Mouse (Mus musculus) retina, embryonic 14.5 days (tissue): ENCODE measurements around the gene Tnip1.
"Not testable (repeated sequence)": the region's sequence is repeated elsewhere in the genome, so short reads cannot be mapped to it uniquely, and the experiment has no call there.

Experiments used
- DNase-seq: peaks from one replicate; pipeline ENCODE4 v3.0.0-alpha.2; 2015; ENCODE audit warnings: low spot score

Gene Tnip1

GRCm38 (mm10) chr11:54972049-54972723 is 9.5 kb upstream of the Tnip1 start:
- no peak for DNase-seq

GRCm38 (mm10) chr11:54971365-54972048 is 8.8 kb upstream of the Tnip1 start:
- DNase-seq: no peak

- DNase-seq: no peak
Measured at GRCm38 (mm10) chr11:54965234-54965633, 2.5 kb upstream of the Tnip1 start.

GRCm38 (mm10) chr11:54961921-54962320 is 796 bp downstream of the Tnip1 start:
- no peak for DNase-seq

- no peak for DNase-seq
Measured at GRCm38 (mm10) chr11:54961164-54961850, 1.4 kb downstream of the Tnip1 start.

GRCm38 (mm10) chr11:54960251-54960650 is 2.5 kb downstream of the Tnip1 start:
- no peak for DNase-seq

GRCm38 (mm10) chr11:54958571-54959073 is 4.1 kb downstream of the Tnip1 start:
- no peak for DNase-seq

- not testable (repeated sequence) for DNase-seq
Measured at GRCm38 (mm10) chr11:54957708-54958107, 5.0 kb downstream of the Tnip1 start.

GRCm38 (mm10) chr11:54956912-54957311 is 5.8 kb downstream of the Tnip1 start:
- DNase-seq: no peak

- peak; percentile 97 for DNase-seq
Measured at GRCm38 (mm10) chr11:54955735-54956480, 6.8 kb downstream of the Tnip1 start.

GRCm38 (mm10) chr11:54955400-54955734 is 7.3 kb downstream of the Tnip1 start:
- not testable (repeated sequence) for DNase-seq

GRCm38 (mm10) chr11:54954716-54955115 is 8.0 kb downstream of the Tnip1 start:
- no peak for DNase-seq

GRCm38 (mm10) chr11:54953993-54954446 is 8.7 kb downstream of the Tnip1 start:
- DNase-seq: no peak

- DNase-seq: no peak
Measured at GRCm38 (mm10) chr11:54952651-54953050, 10.1 kb downstream of the Tnip1 start.

- no peak for DNase-seq
Measured at GRCm38 (mm10) chr11:54950684-54951083, 12.0 kb downstream of the Tnip1 start.

GRCm38 (mm10) chr11:54949717-54950116 is 13.0 kb downstream of the Tnip1 start:
- no peak for DNase-seq

- no peak for DNase-seq
Measured at GRCm38 (mm10) chr11:54944702-54945101, 18.0 kb downstream of the Tnip1 start.

GRCm38 (mm10) chr11:54940056-54940455 is 22.7 kb downstream of the Tnip1 start:
- no peak for DNase-seq

GRCm38 (mm10) chr11:54939501-54939900 is 23.2 kb downstream of the Tnip1 start:
- DNase-seq: no peak

GRCm38 (mm10) chr11:54936771-54937140 is 26.0 kb downstream of the Tnip1 start:
- no peak for DNase-seq

- no peak for DNase-seq
Measured at GRCm38 (mm10) chr11:54936035-54936770, 26.5 kb downstream of the Tnip1 start.

- DNase-seq: no peak
Measured at GRCm38 (mm10) chr11:54934198-54934597, 28.5 kb downstream of the Tnip1 start.
